In the genomic region with DNA sequence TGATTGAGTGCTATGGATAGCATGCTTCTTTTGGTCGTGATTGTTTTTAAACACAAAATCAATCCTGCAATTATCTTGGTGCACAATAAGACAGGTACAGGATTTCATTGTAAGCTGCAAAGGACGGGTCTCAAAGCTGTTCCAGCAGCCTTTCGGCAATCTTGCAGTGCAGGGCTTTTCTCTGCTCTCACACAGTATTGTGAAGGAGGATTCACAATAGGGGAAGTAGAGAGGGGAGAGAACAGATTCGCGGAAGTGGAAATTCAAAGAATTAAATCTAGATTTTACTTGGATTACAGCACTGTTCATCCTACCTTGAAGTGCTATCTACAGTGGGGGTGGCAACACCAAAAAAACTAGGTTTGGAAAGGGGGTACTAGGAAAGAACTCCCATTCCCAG, we compare ENCODE assay signal across 31 mouse cellular contexts. TPM values are rescaled to one million over a fixed set of nuclear protein-coding genes. Genes with fewer than 3 reads are reported as not detected.
DNase-seq lines count a peak whose midpoint lies in the region; ATAC-seq lines count a peak whose summit lies in the region.
"Had no signal": no experiment of that assay in that cellular context is flagged by ENCODE, and none has a peak within 500 bp of the region (broad histone marks: within the 10 kb centered on the region; RNA-seq: fewer than 3 reads in every experiment).

No protein-coding gene starts in this region.

- WGBS in lung, embryonic 16.5 days, result 62% methylated on average over 5 of the region's 5 CpGs
- 63% methylated on average over 5 of the region's 5 CpGs for WGBS in stomach, embryonic 15.5 days

- H3K4me1 ChIP-seq in lung, embryonic 16.5 days (replicated peaks; ENCODE audit: control insufficient read depth, insufficient read depth, low read length), result peaks cover 7% of the 10 kb centered on the region; the same call in 1 of the 2 replicates
- no peaks in the 10 kb centered on the region for H3K4me1 ChIP-seq in stomach, embryonic 15.5 days
- H3K4me1 ChIP-seq: embryonic facial prominence, embryonic 15.5 days; heart, embryonic 10.5 days; heart, embryonic 13.5 days had no signal

- peak overlapping the region; percentile 82 for H3K27ac ChIP-seq in lung, embryonic 16.5 days (ENCODE audit: low read length)
- H3K27ac ChIP-seq in stomach, embryonic 15.5 days, result peak overlapping the region; percentile 71; the same call in 1 of the 2 replicates
- H3K27ac ChIP-seq: embryonic facial prominence, embryonic 15.5 days; heart, adult 2 months; heart, embryonic 10.5 days; heart, embryonic 13.5 days; hindbrain, embryonic 14.5 days had no signal

- H3K4me3 ChIP-seq in lung, embryonic 16.5 days (ENCODE audit: low read length), result no peak overlapping the region
- no peak overlapping the region for H3K4me3 ChIP-seq in stomach, embryonic 15.5 days (replicated peaks)
- H3K4me3 ChIP-seq: embryonic facial prominence, embryonic 15.5 days; heart, adult 2 months; heart, embryonic 10.5 days; heart, embryonic 13.5 days had no signal

- no peaks in the 10 kb centered on the region for H3K9me3 ChIP-seq in lung, embryonic 16.5 days (ENCODE audit: control insufficient read depth, low read length)
- no peaks in the 10 kb centered on the region for H3K9me3 ChIP-seq in stomach, embryonic 15.5 days
- H3K9me3 ChIP-seq: embryonic facial prominence, embryonic 15.5 days; heart, embryonic 10.5 days; heart, embryonic 13.5 days had no signal

- H3K4me2 ChIP-seq in lung, embryonic 16.5 days (ENCODE audit: low read depth, low read length), result no peak overlapping the region
- H3K4me2 ChIP-seq in stomach, embryonic 15.5 days, result no peak overlapping the region
- H3K4me2 ChIP-seq: embryonic facial prominence, embryonic 15.5 days; heart, embryonic 13.5 days; hindbrain, embryonic 14.5 days had no signal

- H3K27me3 ChIP-seq in lung, embryonic 16.5 days (ENCODE audit: control insufficient read depth, insufficient read depth, low read depth, low read length), result no peaks in the 10 kb centered on the region
- no peaks in the 10 kb centered on the region for H3K27me3 ChIP-seq in stomach, embryonic 15.5 days (replicated peaks)
- H3K27me3 ChIP-seq: embryonic facial prominence, embryonic 15.5 days; heart, embryonic 13.5 days had no signal

- no peak for DNase-seq in frontal cortex, postnatal 10 days (ENCODE audit: low spot score in 2 of 2)
- DNase-seq in lung, postnatal 25 days (ENCODE audit: low spot score), result no peak
- no peak for DNase-seq in B cell, adult 2 months
- DNase-seq: adrenal gland, adult 2 months; adrenal gland, postnatal 14 days; cerebellum, adult 11-12 months; cerebellum, adult 8-10 months; cerebellum, postnatal 10 days; cerebellum, postnatal 36 days; embryo, embryonic 11 days; forebrain, postnatal 0 days; gastrocnemius, postnatal 10 days; gastrocnemius, postnatal 36 days; heart, adult 2 months; heart, postnatal 14 days; heart, postnatal 4 days had no signal

- H3K9ac ChIP-seq in lung, embryonic 16.5 days (ENCODE audit: low read length), result no peak overlapping the region; the same call in 1 of the 2 replicates
- no peak overlapping the region for H3K9ac ChIP-seq in stomach, embryonic 15.5 days
- H3K9ac ChIP-seq: embryonic facial prominence, embryonic 15.5 days; forebrain, postnatal 0 days; heart, embryonic 13.5 days; hindbrain, embryonic 14.5 days had no signal

- ATAC-seq in frontal cortex, adult (ENCODE audit: low TSS enrichment), result peak; percentile 71
- ATAC-seq in lung, embryonic 16.5 days (ENCODE audit: low read depth), result no peak
- peak; percentile 69 for ATAC-seq in megakaryocyte, adult 5-6 weeks (ENCODE audit: poor library complexity, severe bottlenecking)
- ATAC-seq in stomach, embryonic 15.5 days (ENCODE audit: insufficient read depth, low FRiP score, low read depth), result no peak
- ATAC-seq: CD4-positive, CD25-positive, alpha-beta regulatory T cell, adult 4 months; forebrain, embryonic 14.5 days; forebrain, postnatal 0 days had no signal

- no peaks in the 10 kb centered on the region; the same call in 1 of the 2 replicates for H3K36me3 ChIP-seq in lung, embryonic 16.5 days (ENCODE audit: control insufficient read depth, insufficient read depth, low read length)
- no peaks in the 10 kb centered on the region for H3K36me3 ChIP-seq in stomach, embryonic 15.5 days
- H3K36me3 ChIP-seq: embryonic facial prominence, embryonic 15.5 days; heart, embryonic 13.5 days had no signal

RNA-seq across cellular contexts. Expression of a gene that starts 0.7 kb away (rescaled TPM):
- 4.2 and 5.0 TPM in 2 replicates for polyA plus RNA-seq in lung, embryonic 16.5 days (2015; fragmentation: Nextera tagmentation; extraction: Ambion mirVana)
- not detected in 2 replicates for total RNA-seq in megakaryocyte, adult 5-6 weeks (2015)
- total RNA-seq in megakaryocyte, adult 5-6 weeks (2017), result not detected in 2 replicates
- 4.2 and 4.5 TPM in 2 replicates for polyA plus RNA-seq in stomach, embryonic 15.5 days (2015; fragmentation: Nextera tagmentation; extraction: Ambion mirVana)
- total RNA-seq: adrenal gland, adult 2 months; adrenal gland, postnatal 14 days; adrenal gland, postnatal 4 days; gastrocnemius, adult 18-20 months; gastrocnemius, postnatal 10 days; gastrocnemius, postnatal 36 days; granulocyte monocyte progenitor cell, adult 5-6 weeks; heart, adult 2 months; heart, postnatal 14 days; heart, postnatal 4 days; MEL had no signal
- polyA plus RNA-seq: adrenal gland, adult 2 months; cortical plate, adult 2 months had no signal

RNA-seq across cellular contexts. Expression of a gene that starts 27.2 kb away (rescaled TPM):
- polyA plus RNA-seq in lung, embryonic 16.5 days (2015; fragmentation: Nextera tagmentation; extraction: Ambion mirVana), result 9.9 and 10.4 TPM in 2 replicates
- total RNA-seq in megakaryocyte, adult 5-6 weeks (2015), result 48.5 and 51.5 TPM in 2 replicates
- 14.9 and 19.2 TPM in 2 replicates for total RNA-seq in megakaryocyte, adult 5-6 weeks (2017)
- polyA plus RNA-seq in stomach, embryonic 15.5 days (2015; fragmentation: Nextera tagmentation; extraction: Ambion mirVana), result 8.9 and 10.2 TPM in 2 replicates

RNA-seq across cellular contexts. Expression of a gene that starts 33.0 kb away (rescaled TPM):
- 20.8 and 22.4 TPM in 2 replicates for polyA plus RNA-seq in lung, embryonic 16.5 days (2015; fragmentation: Nextera tagmentation; extraction: Ambion mirVana)
- 9.1 and 10.1 TPM in 2 replicates for total RNA-seq in megakaryocyte, adult 5-6 weeks (2015)
- total RNA-seq in megakaryocyte, adult 5-6 weeks (2017), result 8.5 and 9.6 TPM in 2 replicates
- polyA plus RNA-seq in stomach, embryonic 15.5 days (2015; fragmentation: Nextera tagmentation; extraction: Ambion mirVana), result 18.0 and 20.1 TPM in 2 replicates

RNA-seq across cellular contexts. Expression of a gene that starts 40.3 kb away (rescaled TPM):
- 74.4 and 79.7 TPM in 2 replicates for polyA plus RNA-seq in lung, embryonic 16.5 days (2015; fragmentation: Nextera tagmentation; extraction: Ambion mirVana)
- 22.6 and 24.1 TPM in 2 replicates for total RNA-seq in megakaryocyte, adult 5-6 weeks (2015)
- total RNA-seq in megakaryocyte, adult 5-6 weeks (2017), result 31.0 and 36.0 TPM in 2 replicates
- 32.5 TPM in 2 replicates for polyA plus RNA-seq in stomach, embryonic 15.5 days (2015; fragmentation: Nextera tagmentation; extraction: Ambion mirVana)

Comparison
In these comparisons a context has a peak if more than half of its experiments do, and no peak if none do; other contexts are left out.
1. ATAC-seq: peak in frontal cortex, adult (single experiment) and megakaryocyte, adult 5-6 weeks (single experiment); none in lung, embryonic 16.5 days (single experiment) and stomach, embryonic 15.5 days (single experiment).